Mouse (Mus musculus) bone marrow macrophage, adult 2 months (primary cell): ENCODE measurements around the gene Smad6. TPM values are rescaled to one million over a fixed set of nuclear protein-coding genes. Genes with fewer than 3 reads are reported as not detected.

Experiments
- H3K27ac ChIP-seq: 2 replicates; pipeline ENCODE4 v1.5.1; 2012; ENCODE audit warnings: low read depth, low read length; ENCODE audit not compliant: insufficient read depth
- H3K4me1 ChIP-seq: 2 replicates; pipeline ENCODE4 v1.6.1; 2012; ENCODE audit warnings: low read length; ENCODE audit not compliant: control insufficient read depth, insufficient read depth
- H3K4me3 ChIP-seq: 2 replicates; pipeline ENCODE4 v1.5.1; 2012; ENCODE audit warnings: mild to moderate bottlenecking, low read length, moderate library complexity; ENCODE audit not compliant: insufficient read depth
- CTCF ChIP-seq: IDR thresholded peaks from 2 replicates; pipeline ENCODE4 v1.5.1; 2012; ENCODE audit warnings: low read depth, mild to moderate bottlenecking, low read length, moderate library complexity
- POLR2A ChIP-seq: IDR thresholded peaks from 2 replicates; pipeline ENCODE4 v1.6.1; 2012; ENCODE audit warnings: mild to moderate bottlenecking, low read depth, low read length, borderline replicate concordance
- polyA plus RNA-seq: library from polyadenylated mRNA; stranded (reverse); fragments of >200 nt; gene quantifications from 2 replicates; pipeline ENCODE4 v1.2.4, GENCODE M21; 2012; ENCODE audit not compliant: missing spikeins, insufficient read depth, insufficient read length

Smad6 gene
- polyA plus RNA-seq, 1 experiment, result 0.62 TPM

GRCm38 (mm10) chr9:63960829-63961185 lies 61.1 kb downstream of the Smad6 start:
- Histone ChIP-seq H3K4me1 (peaks cover 11% of the 10 kb centered on the region), H3K4me3 (no peak overlapping the region), H3K27ac (no peak overlapping the region)
- TF ChIP-seq CTCF (no peak), POLR2A (no peak)

DNA sequence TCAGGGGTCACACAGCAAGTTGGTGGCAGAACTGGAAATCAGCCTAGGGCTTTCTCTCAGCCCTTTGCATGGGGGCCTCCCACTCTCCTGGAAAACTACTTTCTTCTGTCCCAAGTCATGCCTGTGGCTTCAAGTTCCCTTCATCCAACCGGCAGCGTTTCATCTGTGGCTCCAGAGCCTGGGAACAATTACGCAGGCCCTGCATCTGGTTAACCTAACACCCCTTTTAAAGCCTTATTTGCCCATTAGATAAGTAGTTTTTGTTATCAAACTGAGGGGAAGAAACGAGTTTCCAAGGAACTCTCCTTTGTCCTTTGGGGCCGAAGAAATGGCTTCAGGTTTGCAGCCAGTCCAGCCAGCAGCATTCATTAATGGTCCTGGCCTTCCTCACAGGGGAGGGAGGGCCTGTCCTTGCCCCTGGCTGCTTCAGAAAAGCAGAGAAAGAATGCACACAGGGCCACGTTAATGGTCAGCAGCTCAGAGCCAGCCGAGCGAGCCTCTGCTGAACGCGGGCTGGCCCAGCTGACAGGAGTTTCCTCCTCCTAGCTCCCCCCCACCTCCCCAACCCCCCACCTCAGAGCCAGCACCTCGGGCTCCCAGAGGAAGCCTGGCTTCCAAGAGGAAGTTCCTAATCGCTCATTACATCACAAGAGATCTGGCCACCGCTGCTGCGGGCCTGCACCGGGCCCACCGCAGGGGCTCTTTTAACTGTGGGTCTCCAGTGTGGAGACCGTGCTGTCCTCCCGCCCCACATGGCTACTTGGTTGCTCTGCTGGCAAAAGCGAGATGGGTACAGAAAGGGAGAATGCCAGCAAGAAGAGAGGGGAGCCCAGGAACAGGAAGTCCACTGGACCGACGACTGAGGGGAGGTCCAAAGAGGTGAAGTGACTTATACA lies 61.7 kb downstream of the Smad6 start:
- no peak for TF ChIP-seq POLR2A
- no peak for TF ChIP-seq CTCF
- Histone ChIP-seq H3K4me1 (peaks cover 11% of the 10 kb centered on the region), H3K27ac (no peak overlapping the region), H3K4me3 (no peak overlapping the region)

DNA sequence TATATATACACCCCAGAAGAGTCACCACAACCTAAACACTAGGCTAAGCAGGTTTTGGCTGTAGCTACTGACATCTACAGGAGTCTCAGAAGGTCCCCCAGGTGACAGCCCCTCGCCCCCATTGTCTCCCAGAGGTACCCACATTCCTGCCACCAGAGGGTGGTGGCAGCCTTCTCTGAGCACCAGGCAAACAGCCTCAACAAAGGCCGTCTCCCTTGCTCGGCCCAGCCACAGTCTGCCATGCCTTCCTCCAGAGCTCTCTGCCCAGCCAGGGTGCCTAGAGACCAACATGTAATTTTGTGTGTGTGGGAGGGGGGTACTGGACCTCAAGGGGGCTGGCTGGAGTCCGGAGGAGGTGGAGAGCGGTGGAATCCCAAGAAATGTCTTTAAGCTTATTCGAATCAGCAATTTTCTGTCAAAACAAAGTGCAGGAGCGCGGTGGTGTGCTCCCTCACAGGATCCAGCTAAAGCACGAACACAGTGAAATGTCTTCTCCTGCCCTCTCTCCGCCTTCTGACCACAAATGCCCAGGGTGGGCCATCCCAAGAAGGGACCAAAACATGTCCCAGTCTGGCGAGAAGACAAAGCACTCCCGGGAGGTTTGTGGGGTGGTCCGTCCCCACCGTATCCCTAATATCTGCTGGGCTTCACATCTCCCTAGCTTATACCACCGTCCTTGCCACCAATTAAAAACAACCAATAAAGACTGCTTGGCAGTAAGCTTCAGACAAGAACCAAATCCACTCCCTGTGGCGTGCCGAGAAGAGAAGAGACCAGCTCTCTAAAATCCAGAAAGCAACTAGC lies 62.5 kb downstream of the Smad6 start:
- TF ChIP-seq CTCF (no peak), POLR2A (no peak)
- no peak overlapping the region for H3K4me3 ChIP-seq
- no peak overlapping the region for H3K27ac ChIP-seq
- H3K4me1 ChIP-seq, result peaks cover 11% of the 10 kb centered on the region

DNA sequence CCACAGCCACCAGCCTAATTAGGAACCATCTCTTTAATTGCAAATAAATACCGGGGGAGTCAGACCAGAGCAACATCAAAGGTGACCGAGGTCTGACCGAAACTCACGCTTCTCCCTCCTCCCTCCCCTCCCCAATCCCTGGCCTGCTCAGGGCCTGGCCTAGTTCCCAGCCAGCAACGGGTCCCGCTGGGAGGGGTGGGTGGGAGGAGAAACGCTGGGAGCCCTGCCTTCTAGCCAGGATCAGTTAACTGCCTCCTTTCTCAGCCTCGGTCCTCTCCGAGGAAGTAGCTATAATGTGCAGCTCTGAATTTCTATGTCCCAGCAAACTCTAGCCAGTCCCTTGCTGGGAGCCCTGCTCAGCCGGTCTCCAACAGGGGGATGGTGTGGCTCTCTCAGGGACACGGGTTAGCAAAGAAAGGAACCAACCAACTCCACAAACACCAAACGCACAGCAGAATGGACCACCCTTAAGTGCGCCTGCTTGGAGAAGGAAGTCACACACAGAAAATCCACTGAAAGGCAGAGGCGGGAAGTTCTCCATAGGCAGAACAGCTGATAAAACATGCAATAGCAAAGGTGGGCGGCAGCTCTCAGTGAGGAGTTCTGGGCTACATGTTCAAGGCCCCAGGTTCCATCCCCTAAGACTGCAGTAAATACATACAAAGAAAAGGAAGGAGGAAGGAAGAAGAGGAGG lies 63.4 kb downstream of the Smad6 start:
- TF ChIP-seq POLR2A, result no peak
- no peak for TF ChIP-seq CTCF
- Histone ChIP-seq H3K27ac (no peak overlapping the region), H3K4me3 (no peak overlapping the region), H3K4me1 (peaks cover 11% of the 10 kb centered on the region)

GRCm38 (mm10) chr9:63957647-63958185 lies 64.1 kb downstream of the Smad6 start:
- Histone ChIP-seq H3K4me1 (peaks cover 11% of the 10 kb centered on the region), H3K4me3 (no peak overlapping the region), H3K27ac (no peak overlapping the region)
- TF ChIP-seq POLR2A, result no peak

DNA sequence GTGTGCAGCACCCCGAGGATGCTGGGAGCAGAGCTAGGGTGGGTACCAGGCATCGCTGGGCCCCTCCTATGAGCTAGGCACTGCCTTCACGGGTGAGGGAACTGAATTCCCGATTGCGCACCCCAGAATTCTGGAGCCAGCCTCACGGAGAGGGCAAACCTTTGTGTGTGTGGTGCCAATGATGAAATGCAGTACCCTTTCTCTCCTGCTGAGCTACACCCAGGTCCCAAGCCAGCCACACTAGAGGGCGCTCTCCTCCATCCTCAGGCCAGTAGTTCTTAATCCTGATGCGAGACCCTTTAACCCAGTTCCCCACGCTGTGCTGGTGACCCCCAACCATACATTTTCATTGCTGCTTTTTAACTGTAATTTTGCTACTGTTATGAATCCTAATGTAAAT lies 65.8 kb downstream of the Smad6 start:
- H3K27ac ChIP-seq, result no peak overlapping the region
- TF ChIP-seq POLR2A, result no peak
- peak; percentile 92 for TF ChIP-seq CTCF
- H3K4me1 ChIP-seq, result peaks cover 11% of the 10 kb centered on the region
- no peak overlapping the region for H3K4me3 ChIP-seq

- TF ChIP-seq CTCF, result no peak
- TF ChIP-seq POLR2A, result no peak
- no peak overlapping the region for H3K4me3 ChIP-seq
- no peaks in the 10 kb centered on the region for H3K4me1 ChIP-seq
- H3K27ac ChIP-seq, result no peak overlapping the region
Observed at GRCm38 (mm10) chr9:63953691-63954090, 68.2 kb downstream of the Smad6 start.

DNA sequence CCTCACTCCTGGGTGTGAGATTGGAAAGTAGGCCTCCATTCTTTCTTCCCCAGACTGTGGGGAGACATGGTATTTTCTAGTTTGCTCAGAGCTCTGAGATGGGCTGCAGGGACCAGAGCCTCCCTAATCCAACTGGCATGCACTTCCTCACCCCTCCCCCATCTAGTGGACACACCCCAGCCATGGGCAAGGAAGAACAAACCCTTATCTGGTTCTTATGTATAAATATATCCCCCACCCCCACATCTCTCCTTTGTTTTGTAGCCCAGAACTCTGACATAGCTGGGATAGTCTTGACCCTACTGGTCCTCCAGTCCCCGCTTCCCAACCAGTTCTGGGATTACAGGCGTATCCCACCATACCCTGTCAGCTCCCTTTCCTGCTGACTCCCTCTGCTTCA lies 69.3 kb downstream of the Smad6 start:
- H3K4me1 ChIP-seq, result no peaks in the 10 kb centered on the region
- H3K27ac ChIP-seq, result no peak overlapping the region
- H3K4me3 ChIP-seq, result no peak overlapping the region
- no peak for TF ChIP-seq POLR2A
- no peak for TF ChIP-seq CTCF

DNA sequence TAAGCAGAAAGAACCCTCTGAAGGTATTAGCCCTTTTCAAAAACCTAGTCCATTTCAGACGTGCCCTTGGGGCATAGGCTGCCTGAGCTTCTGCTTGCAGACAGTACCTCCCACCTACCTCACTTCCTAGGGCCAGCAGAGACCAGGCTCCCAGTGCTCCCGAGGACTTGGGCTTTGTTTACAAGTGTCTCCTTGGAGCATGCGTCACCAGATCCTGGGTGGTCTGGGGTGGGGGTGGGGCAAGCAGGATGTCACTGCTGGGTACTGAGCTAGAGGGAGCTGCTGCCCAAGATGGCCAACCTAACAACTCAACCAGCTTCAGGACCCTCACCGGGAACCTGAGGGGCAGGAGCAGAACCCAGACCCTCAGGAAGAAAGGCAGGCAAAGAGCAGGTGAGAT lies 71.5 kb downstream of the Smad6 start:
- Histone ChIP-seq H3K4me1 (no peaks in the 10 kb centered on the region), H3K27ac (no peak overlapping the region), H3K4me3 (no peak overlapping the region)
- TF ChIP-seq POLR2A (no peak), CTCF (no peak)

- TF ChIP-seq CTCF, result no peak
- no peak for TF ChIP-seq POLR2A
Observed at GRCm38 (mm10) chr9:63949393-63949792, 72.5 kb downstream of the Smad6 start.

More at GRCm38 (mm10) chr9:63949393-63949792, 72.5 kb downstream of the Smad6 start:
- H3K4me1 ChIP-seq, result no peaks in the 10 kb centered on the region
- no peak overlapping the region for H3K27ac ChIP-seq
- H3K4me3 ChIP-seq, result no peak overlapping the region
